Mouse (Mus musculus): ENCODE results near the gene Slamf6. TPM values are rescaled to one million over a fixed set of nuclear protein-coding genes. Genes with fewer than 3 reads are reported as not detected.

Slamf6 gene
- total RNA-seq, 2 experiments from 2014 or later = 0.12 to 0.41 TPM

GRCm38 (mm10) chr1:171983372-171984001 lies 66.2 kb downstream of the Slamf6 start:
- no peak overlapping the region for H3K4me3 ChIP-seq
- H3K27ac ChIP-seq = no peak overlapping the region
- TF ChIP-seq CTCF (IDR thresholded peaks at IDR 0.05) = no peak
- intact Hi-C loops (cut with DNase I) = no loop called here
- no peak for DNase-seq (ENCODE audit: extremely low spot score in 1 of 2, low spot score in 2 of 2)

GRCm38 (mm10) chr1:171984121-171984520 lies 66.8 kb downstream of the Slamf6 start:
- intact Hi-C loops (cut with DNase I) = no loop called here
- DNase-seq (ENCODE audit: extremely low spot score in 1 of 2, low spot score in 2 of 2) = no peak
- TF ChIP-seq CTCF (IDR thresholded peaks at IDR 0.05) = no peak
- no peak overlapping the region for H3K4me3 ChIP-seq
- no peak overlapping the region for H3K27ac ChIP-seq

GRCm38 (mm10) chr1:171991883-171992282 lies 74.6 kb downstream of the Slamf6 start:
- TF ChIP-seq CTCF (IDR thresholded peaks at IDR 0.05) = no peak
- intact Hi-C loops (cut with DNase I) = no loop called here
- DNase-seq (ENCODE audit: extremely low spot score in 1 of 2, low spot score in 2 of 2) = no peak
- Histone ChIP-seq H3K27ac (no peak overlapping the region), H3K4me3 (no peak overlapping the region)

- H3K27ac ChIP-seq = no peak overlapping the region
- intact Hi-C loops (cut with DNase I) = no loop called here
- TF ChIP-seq CTCF (IDR thresholded peaks at IDR 0.05) = no peak
- no peak for DNase-seq (ENCODE audit: extremely low spot score in 1 of 2, low spot score in 2 of 2)
- no peak overlapping the region for H3K4me3 ChIP-seq
Observed at GRCm38 (mm10) chr1:171992901-171993530, 75.7 kb downstream of the Slamf6 start.

GRCm38 (mm10) chr1:171994501-171994900 lies 77.2 kb downstream of the Slamf6 start:
- Histone ChIP-seq H3K4me3 (no peak overlapping the region), H3K27ac (no peak overlapping the region)
- TF ChIP-seq CTCF (IDR thresholded peaks at IDR 0.05) = no peak
- no peak for DNase-seq (ENCODE audit: extremely low spot score in 1 of 2, low spot score in 2 of 2)
- intact Hi-C loops (cut with DNase I) = no loop called here

GRCm38 (mm10) chr1:171994918-171995715 lies 77.8 kb downstream of the Slamf6 start:
- H3K27ac ChIP-seq = no peak overlapping the region
- H3K4me3 ChIP-seq = no peak overlapping the region
- no peak for TF ChIP-seq CTCF (IDR thresholded peaks at IDR 0.05)
- DNase-seq (ENCODE audit: extremely low spot score in 1 of 2, low spot score in 2 of 2) = no peak
- intact Hi-C loops (cut with DNase I) = no loop called here

GRCm38 (mm10) chr1:171996701-171997100 lies 79.4 kb downstream of the Slamf6 start:
- no peak overlapping the region for H3K27ac ChIP-seq
- TF ChIP-seq CTCF (IDR thresholded peaks at IDR 0.05) = no peak
- DNase-seq (ENCODE audit: extremely low spot score in 1 of 2, low spot score in 2 of 2) = no peak
- H3K4me3 ChIP-seq = no peak overlapping the region
- intact Hi-C loops (cut with DNase I) = no loop called here

GRCm38 (mm10) chr1:171998820-171999597 lies 81.7 kb downstream of the Slamf6 start:
- Histone ChIP-seq H3K27ac (no peak overlapping the region), H3K4me3 (no peak overlapping the region)
- intact Hi-C loops (cut with DNase I) = no loop called here
- no peak for TF ChIP-seq CTCF (IDR thresholded peaks at IDR 0.05)
- DNase-seq (ENCODE audit: extremely low spot score in 1 of 2, low spot score in 2 of 2) = no peak

- intact Hi-C loops (cut with DNase I) = loop anchor here (2.0 to 10.0 kb wide), 2 partner anchors 184 to 326 kb away; no protein-coding TSS in a partner anchor
- Histone ChIP-seq H3K4me3 (no peak overlapping the region), H3K27ac (no peak overlapping the region)
- DNase-seq (ENCODE audit: extremely low spot score in 1 of 2, low spot score in 2 of 2) = peak; percentile 56 to 75
- peak; percentile 78 for TF ChIP-seq CTCF (IDR thresholded peaks at IDR 0.05)
Observed at GRCm38 (mm10) chr1:172000641-172001040, 83.3 kb downstream of the Slamf6 start.

- Histone ChIP-seq H3K27ac (no peak overlapping the region), H3K4me3 (no peak overlapping the region)
- DNase-seq (ENCODE audit: extremely low spot score in 1 of 2, low spot score in 2 of 2) = no peak
- no peak for TF ChIP-seq CTCF (IDR thresholded peaks at IDR 0.05)
- intact Hi-C loops (cut with DNase I) = loop anchor here (2.0 to 10.0 kb wide), 2 partner anchors 185 to 327 kb away; no protein-coding TSS in a partner anchor
Observed at GRCm38 (mm10) chr1:172001665-172002064, 84.3 kb downstream of the Slamf6 start.

Other genes starting within 250 kb of the Slamf6 start
- gene Cd48, start 235.5 kb upstream of the Slamf6 start, total RNA-seq (2021) = under 1 TPM; 0.38 to 0.40 TPM
- under 1 TPM; 0.52 to 0.68 TPM for gene Slamf1, start 150.4 kb upstream of the Slamf6 start, total RNA-seq (2021)
- 1 to 10 TPM; 1.9 to 2.1 TPM for gene Cd84, start 77.8 kb upstream of the Slamf6 start, total RNA-seq (2021)
- gene Gm10521, start 21.9 kb upstream of the Slamf6 start, total RNA-seq (2021) = under 1 TPM; 0.14 to 0.18 TPM
- 10 to 100 TPM; 12.5 to 14.5 TPM for gene Vangl2, start 110.9 kb downstream of the Slamf6 start, total RNA-seq (2021)
- under 1 TPM; 0.18 to 0.49 TPM for gene Nhlh1, start 140.1 kb downstream of the Slamf6 start, total RNA-seq (2021)
- gene Copa, start 165.0 kb downstream of the Slamf6 start, total RNA-seq (2021) = 100 to 1,000 TPM; 138 to 147 TPM
- 10 to 100 TPM; 61.5 to 65.4 TPM for gene Ncstn, start 165.3 kb downstream of the Slamf6 start, total RNA-seq (2021)
- gene Pex19, start 209.2 kb downstream of the Slamf6 start, total RNA-seq (2021) = 10 to 100 TPM; 82.8 to 92.4 TPM
- gene Dcaf8, start 230.6 kb downstream of the Slamf6 start, total RNA-seq (2021) = 100 to 1,000 TPM; 115 to 121 TPM